In the genomic region with DNA sequence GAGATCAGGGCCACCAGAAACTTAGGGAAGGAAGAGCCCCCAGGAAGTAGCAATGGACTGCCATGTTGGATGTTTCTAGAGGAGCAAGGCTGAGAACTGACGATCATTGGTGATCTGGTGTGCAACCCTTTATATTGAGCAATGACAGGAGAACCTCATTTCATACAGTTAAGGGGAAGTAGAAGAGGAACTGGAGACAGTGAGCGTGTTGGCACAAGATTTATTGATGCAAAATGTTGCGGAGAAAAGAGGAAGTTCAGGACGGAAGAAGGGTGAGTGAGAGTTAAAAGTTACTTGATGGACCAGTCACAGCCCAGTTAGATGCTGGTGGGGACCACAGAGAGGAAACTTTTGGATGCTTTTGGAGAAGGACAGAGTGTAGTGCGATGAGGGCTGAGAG, we compare ENCODE assay signal across 17 mouse cellular contexts. TPM values are rescaled to one million over a fixed set of nuclear protein-coding genes. Genes with fewer than 3 reads are reported as not detected.
A peak's percentile ranks its signal among the peaks of the same experiment; 100 is the strongest.
DNase-seq lines count a peak whose midpoint lies in the region; ATAC-seq and TF ChIP-seq lines count a peak whose summit lies in the region.
"Had no signal": no experiment of that assay in that cellular context is flagged by ENCODE, and none has a peak within 500 bp of the region (broad histone marks: within the 10 kb centered on the region; RNA-seq: fewer than 3 reads in every experiment).

No protein-coding gene starts in this region.

- no peaks in the 10 kb centered on the region for H3K4me1 ChIP-seq in liver, postnatal 0 days (ENCODE audit: insufficient read depth)
- H3K4me1 ChIP-seq in forebrain, embryonic 16.5 days (replicated peaks; ENCODE audit: control insufficient read depth, insufficient read depth, low read length), result no peaks in the 10 kb centered on the region
- H3K4me1 ChIP-seq: limb, embryonic 15.5 days; midbrain, embryonic 15.5 days had no signal

- no peak overlapping the region for H3K9ac ChIP-seq in liver, postnatal 0 days (replicated peaks)
- no peak overlapping the region for H3K9ac ChIP-seq in forebrain, embryonic 16.5 days (replicated peaks; ENCODE audit: low read depth, low read length)
- H3K9ac ChIP-seq: limb, embryonic 15.5 days; midbrain, embryonic 15.5 days had no signal

- 27% methylated on average over 5 of the region's 5 CpGs for WGBS in liver, postnatal 0 days (ENCODE audit: insufficient replicate concordance)
- WGBS in forebrain, embryonic 16.5 days, result 96% methylated on average over 5 of the region's 5 CpGs

- no peak overlapping the region for H3K27ac ChIP-seq in liver, postnatal 0 days (ENCODE audit: low read depth)
- no peak overlapping the region for H3K27ac ChIP-seq in forebrain, embryonic 16.5 days (ENCODE audit: low read length)
- H3K27ac ChIP-seq: limb, embryonic 15.5 days; midbrain, embryonic 15.5 days had no signal

- no peak overlapping the region for H3K4me3 ChIP-seq in liver, postnatal 0 days (ENCODE audit: low read depth, low read length)
- H3K4me3 ChIP-seq in forebrain, embryonic 16.5 days (replicated peaks; ENCODE audit: low read length), result no peak overlapping the region
- H3K4me3 ChIP-seq: limb, embryonic 15.5 days; midbrain, embryonic 15.5 days had no signal

- no peak for TF ChIP-seq EP300 in liver, postnatal 0 days (IDR thresholded peaks at IDR 0.05; ENCODE audit: low read depth)

- H3K27me3 ChIP-seq in liver, postnatal 0 days (ENCODE audit: insufficient read depth, low read length), result no peaks in the 10 kb centered on the region
- H3K27me3 ChIP-seq in forebrain, embryonic 16.5 days (replicated peaks; ENCODE audit: control insufficient read depth, insufficient read depth, low read length), result no peaks in the 10 kb centered on the region
- H3K27me3 ChIP-seq: limb, embryonic 15.5 days; midbrain, embryonic 15.5 days had no signal

- TF ChIP-seq CTCF in liver, postnatal 0 days (IDR thresholded peaks at IDR 0.05; ENCODE audit: low read depth), result no peak

- ATAC-seq in liver, postnatal 0 days, result peak; percentile 48; the same call in 1 of the 2 replicates
- ATAC-seq in common myeloid progenitor, adult 5-6 weeks (replicated peaks; ENCODE audit: low read depth, poor library complexity, severe bottlenecking), result peak; percentile 93
- peak; percentile 91 for ATAC-seq in neutrophil, adult 5-6 weeks (ENCODE audit: extremely low read depth, insufficient number of reproducible peaks, low FRiP score, poor library complexity, severe bottlenecking)
- no peak for ATAC-seq in forebrain, embryonic 16.5 days
- ATAC-seq in cerebellum, adult (ENCODE audit: insufficient number of reproducible peaks, low FRiP score, low TSS enrichment), result no peak
- ATAC-seq: inflammation-experienced regulatory T-cells, adult 6 months; midbrain, embryonic 15.5 days had no signal

- H3K36me3 ChIP-seq in liver, postnatal 0 days (replicated peaks; ENCODE audit: insufficient read depth, low read length), result no peaks in the 10 kb centered on the region
- H3K36me3 ChIP-seq in forebrain, embryonic 16.5 days (ENCODE audit: control insufficient read depth, insufficient read depth), result no peaks in the 10 kb centered on the region
- H3K36me3 ChIP-seq: G1E; limb, embryonic 15.5 days; midbrain, embryonic 15.5 days had no signal

- no peak overlapping the region for H3K4me2 ChIP-seq in liver, postnatal 0 days (ENCODE audit: low read depth, low read length)
- H3K4me2 ChIP-seq in forebrain, embryonic 16.5 days (ENCODE audit: low read length), result no peak overlapping the region
- H3K4me2 ChIP-seq: limb, embryonic 15.5 days; midbrain, embryonic 15.5 days had no signal

- peak; percentile 13 for DNase-seq in liver, postnatal 0 days
- no peak for DNase-seq in liver
- peak; percentile 44 to 46 for DNase-seq in B cell, adult 2 months
- DNase-seq: cerebellum, adult 11 months; cerebellum, postnatal 14 days; kidney, adult 8-10 months; kidney, postnatal 36 days; right cerebral cortex, adult 18-20 months; thymus, postnatal 36 days had no signal

- H3K9me3 ChIP-seq in liver, postnatal 0 days (ENCODE audit: low read length), result no peaks in the 10 kb centered on the region
- no peaks in the 10 kb centered on the region for H3K9me3 ChIP-seq in forebrain, embryonic 16.5 days (ENCODE audit: control insufficient read depth, low read length)
- H3K9me3 ChIP-seq: limb, embryonic 15.5 days; midbrain, embryonic 15.5 days had no signal

RNA-seq across cellular contexts. Expression of a gene that starts 36.6 kb away (rescaled TPM):
- 31.7 and 38.3 TPM in 2 replicates for polyA plus RNA-seq in liver, postnatal 0 days (2015; fragmentation: Nextera tagmentation; extraction: Ambion mirVana)
- not detected in 2 replicates for total RNA-seq in common myeloid progenitor, adult 5-6 weeks (2017)
- total RNA-seq in neutrophil, adult 5-6 weeks (2017), result not detected in 2 replicates
- polyA plus RNA-seq in forebrain, embryonic 16.5 days (2015; fragmentation: Nextera tagmentation; extraction: Ambion mirVana), result 46.1 and 51.3 TPM in 2 replicates
- polyA plus RNA-seq: G1E; inflammation-experienced regulatory T-cells, adult 6 months had no signal

RNA-seq across cellular contexts. Expression of a gene that starts 37.1 kb away (rescaled TPM):
- polyA plus RNA-seq in liver, postnatal 0 days (2015; fragmentation: Nextera tagmentation; extraction: Ambion mirVana), result 24.0 and 28.3 TPM in 2 replicates
- total RNA-seq in common myeloid progenitor, adult 5-6 weeks (2017), result 6.4 and 11.1 TPM in 2 replicates
- 123 and 158 TPM in 2 replicates for total RNA-seq in neutrophil, adult 5-6 weeks (2017)
- 3.0 and 4.1 TPM in 2 replicates for polyA plus RNA-seq in forebrain, embryonic 16.5 days (2015; fragmentation: Nextera tagmentation; extraction: Ambion mirVana)
- polyA plus RNA-seq: G1E had no signal

Comparison
In these comparisons a context has a peak if more than half of its experiments do, and no peak if none do; other contexts are left out.
1. ATAC-seq: peak in liver, postnatal 0 days (single experiment), common myeloid progenitor, adult 5-6 weeks (single experiment) and neutrophil, adult 5-6 weeks (single experiment); none in forebrain, embryonic 16.5 days (single experiment) and cerebellum, adult (single experiment).
2. RNA of a gene that starts 37.1 kb away (total RNA-seq): 123 to 158 TPM in neutrophil, adult 5-6 weeks; 6.4 to 11.1 TPM in common myeloid progenitor, adult 5-6 weeks; every median in the first group is over 10 times any median in the second.